Mouse (Mus musculus) hindbrain, embryonic 10.5 days (tissue): ENCODE results near the gene Nbdy. TPM values are rescaled to one million over a fixed set of nuclear protein-coding genes. Genes with fewer than 3 reads are reported as not detected.

Experiments
- DNase-seq: peaks from one replicate; pipeline ENCODE4 v3.0.0-alpha.2; 2017; ENCODE audit warnings: low spot score
- H3K27ac ChIP-seq: fragments of 300-500 bp; sonication (generic); 2 replicates; pipeline ENCODE4 v1.5.1; 2016; ENCODE audit warnings: mild to moderate bottlenecking, moderate library complexity
- H3K27me3 ChIP-seq: fragments of 300-500 bp; sonication (generic); 2 replicates; pipeline ENCODE4 v1.6.1; 2016; ENCODE audit warnings: mild to moderate bottlenecking; ENCODE audit not compliant: poor library complexity, insufficient read depth, severe bottlenecking
- H3K36me3 ChIP-seq: fragments of 300-500 bp; sonication (generic); 2 replicates; pipeline ENCODE4 v1.6.1; 2016; ENCODE audit warnings: mild to moderate bottlenecking, moderate library complexity
- H3K4me1 ChIP-seq: fragments of 300-500 bp; sonication (generic); replicated peaks from 2 replicates; pipeline ENCODE4 v1.6.1; 2016; ENCODE audit warnings: mild to moderate bottlenecking
- H3K4me3 ChIP-seq: fragments of 300-500 bp; sonication (generic); 2 replicates; pipeline ENCODE4 v1.5.1; 2016; ENCODE audit warnings: mild to moderate bottlenecking, moderate library complexity
- H3K9me3 ChIP-seq: fragments of 300-500 bp; sonication (generic); 2 replicates; pipeline ENCODE4 v1.6.1; 2016; ENCODE audit warnings: mild to moderate bottlenecking, moderate library complexity
- WGBS: fragments of 180-500 bp; shearing (Covaris S2); methylation state at CpG from one replicate; pipeline ENCODE4 v1.1.7; 2016; 5-methylcytosine and 5-hydroxymethylcytosine counted together
- polyA plus RNA-seq: library from polyadenylated mRNA; unstranded; fragments of >200 nt; fragmentation: Nextera tagmentation; extraction: Ambion mirVana; gene quantifications from 2 replicates; pipeline ENCODE4 v1.2.1, GENCODE M21; 2016

The Nbdy gene
- 72.1 and 72.3 TPM in 2 replicates for polyA plus RNA-seq

DNA sequence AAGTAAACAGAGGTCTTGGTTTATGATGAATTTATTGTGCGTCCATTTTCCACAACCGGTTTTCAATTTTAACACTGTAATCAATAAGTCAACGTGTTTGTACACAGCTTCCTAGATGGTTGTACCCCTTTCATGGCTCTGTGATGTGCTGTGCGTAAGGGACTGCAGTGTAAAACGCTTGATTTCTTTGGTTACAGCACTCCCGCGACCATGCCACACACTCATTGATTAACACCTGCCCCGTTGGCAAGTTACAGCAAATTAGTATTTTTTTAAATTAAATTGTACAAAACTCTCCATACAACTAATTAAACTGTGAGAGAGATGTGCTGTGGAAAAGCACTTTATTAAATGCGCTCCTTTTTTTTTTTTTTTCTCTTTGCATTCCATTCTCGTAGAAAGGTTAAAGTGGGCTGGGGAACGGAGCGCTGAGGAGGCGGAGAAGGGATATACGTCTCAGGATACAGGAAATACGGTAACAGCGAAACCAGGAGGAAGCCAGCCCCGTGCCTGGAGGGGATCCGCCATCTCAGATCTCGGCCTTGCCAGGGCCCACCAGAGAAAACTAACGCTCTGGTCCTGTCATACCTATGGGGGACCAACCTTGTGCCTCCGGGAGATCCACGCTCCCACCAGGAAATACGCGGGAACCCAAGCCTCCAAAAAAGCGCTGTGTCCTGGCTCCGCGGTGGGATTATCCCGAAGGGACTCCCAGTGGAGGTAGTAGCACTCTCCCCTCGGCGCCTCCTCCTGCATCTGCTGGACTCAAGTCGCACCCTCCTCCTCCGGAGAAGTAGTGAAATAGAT is at the start of gene Nbdy:
Gene Nbdy, plus strand, starts transcription at position 481 of the 807 bp plus-strand sequence.
- H3K4me1 ChIP-seq = 0 out of 2 replicates have a peak, but pooled peaks cover 4% of the 10 kb centered on the region
- H3K27ac ChIP-seq = peak within 1 kb of the TSS; percentile 90
- no peaks in the 10 kb centered on the region for H3K27me3 ChIP-seq
- peak; percentile 63 for DNase-seq
- WGBS = 13% methylated on average over 32 of the region's 32 CpGs
- H3K9me3 ChIP-seq = no peaks in the 10 kb centered on the region
- H3K4me3 ChIP-seq = peak within 1 kb of the TSS; percentile 59
- H3K36me3 ChIP-seq = peaks cover 6% of the 10 kb centered on the region; the same call in 1 of the 2 replicates

DNA sequence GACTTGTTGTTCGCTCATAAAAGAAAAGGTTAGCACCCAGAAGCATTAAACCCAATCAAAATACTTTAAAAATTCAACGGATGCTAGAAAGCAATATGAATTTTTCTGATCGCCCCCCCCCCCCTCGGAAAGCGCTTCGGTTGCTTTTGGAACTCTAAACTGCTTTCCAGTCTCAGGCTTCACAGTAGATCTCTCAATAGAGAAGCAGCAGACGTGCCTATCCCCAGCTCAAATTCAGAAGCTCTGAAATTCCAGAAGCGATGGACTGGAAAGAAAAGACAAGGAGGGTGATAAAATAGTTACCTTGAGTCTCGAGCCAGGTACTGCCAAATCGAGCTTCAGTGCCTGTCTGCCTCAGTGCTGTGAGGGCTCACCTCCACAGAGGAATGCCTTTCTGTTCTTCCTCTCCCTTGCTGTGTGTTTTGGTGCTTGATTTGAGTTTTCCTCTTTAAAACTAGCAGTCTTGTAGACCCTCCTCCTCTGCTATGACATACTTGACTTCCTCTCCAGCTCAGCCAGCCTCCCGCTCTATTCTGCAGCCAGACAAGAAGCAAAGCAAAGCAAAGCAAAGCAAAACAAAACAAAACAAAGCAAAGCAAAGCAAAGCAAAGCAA is 27.5 kb upstream of the Nbdy start, which contains the start of gene Kctd12b:
Gene Kctd12b, minus strand, starts transcription at position 610 of the 614 bp plus-strand sequence.
- 26% methylated on average over 11 of the region's 11 CpGs for WGBS
- peak; percentile 20 for DNase-seq
- Histone ChIP-seq H3K36me3 (no peaks in the 10 kb centered on the region), H3K4me3 (peak within 1 kb of the TSS; percentile 42), H3K27ac (peak within 1 kb of the TSS; percentile 75), H3K27me3 (no peaks in the 10 kb centered on the region), H3K4me1 (peaks cover 11% of the 10 kb centered on the region; the same call in 1 of the 2 replicates), H3K9me3 (no peaks in the 10 kb centered on the region)

DNA sequence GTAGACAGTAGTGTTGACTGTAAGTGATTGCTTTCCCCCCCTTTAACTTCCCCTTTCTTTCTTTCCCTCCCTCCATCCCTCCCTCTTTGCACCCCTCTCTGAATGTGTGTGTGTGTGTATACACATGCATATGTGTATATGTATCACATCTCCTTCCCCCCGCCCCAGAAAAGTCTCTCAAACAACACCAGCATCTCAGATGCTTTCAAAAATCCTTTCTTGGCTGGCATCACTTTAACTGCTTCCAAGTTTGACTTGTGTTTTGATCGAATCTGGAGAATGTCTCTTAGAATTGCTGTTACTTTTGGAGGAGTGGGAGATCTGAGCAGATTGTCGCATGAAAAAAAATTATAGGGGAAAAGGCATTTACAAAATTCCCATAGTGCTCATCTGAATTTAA is 22.9 kb upstream of the Nbdy start:
- Histone ChIP-seq H3K27ac (no peak overlapping the region), H3K4me1 (0 out of 2 replicates have a peak, but pooled peaks cover 4% of the 10 kb centered on the region), H3K36me3 (no peaks in the 10 kb centered on the region), H3K9me3 (no peaks in the 10 kb centered on the region), H3K4me3 (no peak overlapping the region), H3K27me3 (no peaks in the 10 kb centered on the region)
- WGBS = 83% methylated on average over 3 of the region's 3 CpGs
- DNase-seq = no peak

DNA sequence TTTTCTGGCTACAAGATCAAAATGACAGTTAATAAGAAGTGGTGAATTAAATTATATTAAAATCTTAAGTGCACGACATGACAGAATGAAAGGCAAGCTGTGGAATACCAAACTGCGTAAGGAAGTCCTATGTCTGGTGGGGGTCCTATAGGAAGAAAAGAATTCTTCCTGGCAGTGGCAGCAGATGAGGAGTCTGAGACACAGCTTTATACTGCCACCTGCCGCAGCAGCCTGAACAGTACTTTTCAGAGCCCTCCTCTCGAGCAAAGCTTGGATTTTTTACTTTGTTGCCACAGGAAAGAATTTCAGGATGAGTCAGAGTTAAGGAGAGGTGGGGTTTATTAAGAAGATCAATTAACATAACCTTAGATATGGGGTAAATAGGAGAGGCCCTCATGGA is 15.7 kb upstream of the Nbdy start:
- H3K27ac ChIP-seq = no peak overlapping the region
- H3K4me1 ChIP-seq = no peaks in the 10 kb centered on the region
- no peaks in the 10 kb centered on the region for H3K9me3 ChIP-seq
- H3K4me3 ChIP-seq = no peak overlapping the region
- 34% methylated on average over 4 of the region's 4 CpGs for WGBS
- no peaks in the 10 kb centered on the region for H3K36me3 ChIP-seq
- DNase-seq = peak; percentile 4
- H3K27me3 ChIP-seq = no peaks in the 10 kb centered on the region

DNA sequence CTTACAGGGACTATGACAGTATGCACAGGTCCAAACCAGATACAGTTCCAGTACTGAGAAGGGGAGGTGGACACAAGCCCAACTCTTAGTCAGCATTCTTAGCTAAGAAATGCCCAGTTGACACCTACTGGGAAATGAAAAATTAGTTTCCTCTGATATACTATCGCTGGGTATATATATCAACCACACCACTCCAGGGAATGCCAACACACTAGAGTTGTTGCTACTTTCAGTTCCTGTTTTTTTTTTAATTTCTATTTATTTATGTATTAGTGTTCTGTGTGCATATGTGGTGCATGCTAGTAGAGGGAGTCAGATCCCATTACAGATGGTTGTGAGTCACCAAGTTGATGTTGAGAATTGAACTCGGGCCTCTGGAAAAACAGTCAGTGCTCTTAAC is 6.7 kb upstream of the Nbdy start:
- no peaks in the 10 kb centered on the region for H3K36me3 ChIP-seq
- no peaks in the 10 kb centered on the region for H3K27me3 ChIP-seq
- H3K9me3 ChIP-seq = no peaks in the 10 kb centered on the region
- H3K4me3 ChIP-seq = no peak overlapping the region
- no peak overlapping the region for H3K27ac ChIP-seq
- 83% methylated on average over 2 of the region's 2 CpGs for WGBS
- DNase-seq = no peak
- no peaks in the 10 kb centered on the region for H3K4me1 ChIP-seq

DNA sequence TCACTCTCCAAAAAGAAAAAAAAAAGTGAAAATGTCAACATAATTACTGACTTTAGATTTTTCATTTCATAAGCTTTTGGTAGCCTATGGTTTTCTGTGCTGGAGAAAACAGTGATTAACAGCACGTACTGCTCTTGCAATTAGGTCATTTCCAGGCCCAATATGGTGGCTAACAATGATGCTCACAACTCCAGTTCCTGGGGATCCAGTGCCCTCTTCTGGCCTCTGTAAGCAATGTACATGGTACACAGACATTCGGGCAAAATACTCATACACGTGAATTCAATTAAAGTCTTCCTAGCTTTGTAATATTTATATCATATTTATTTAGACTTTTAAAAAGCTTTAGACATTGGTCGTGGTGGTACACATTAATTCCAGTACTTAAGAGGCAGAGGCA is 3.8 kb upstream of the Nbdy start:
- Histone ChIP-seq H3K4me3 (no peak overlapping the region), H3K9me3 (no peaks in the 10 kb centered on the region), H3K36me3 (no peaks in the 10 kb centered on the region), H3K4me1 (no peaks in the 10 kb centered on the region), H3K27me3 (no peaks in the 10 kb centered on the region), H3K27ac (no peak overlapping the region)
- DNase-seq = no peak
- WGBS = 40% methylated on average over 4 of the region's 4 CpGs

DNA sequence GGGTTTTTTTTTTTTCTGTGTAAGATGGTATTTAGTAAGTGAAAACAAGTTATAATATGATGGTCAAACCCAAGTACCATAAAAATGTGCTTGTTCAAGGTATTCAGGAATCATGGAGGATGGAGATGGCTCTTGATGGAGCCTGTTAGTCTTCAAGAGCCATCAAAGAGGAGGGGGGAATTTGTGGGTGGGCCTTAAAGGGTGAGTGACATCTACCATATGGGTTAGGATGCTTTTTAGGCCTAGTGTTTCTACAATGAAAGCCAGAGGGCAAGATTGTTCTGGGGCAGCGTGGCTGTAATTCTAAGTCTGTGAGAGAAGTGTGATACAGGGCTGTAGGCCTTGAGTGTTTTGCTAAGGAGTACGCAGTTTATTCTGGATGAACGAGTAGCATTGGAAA is 1.0 kb downstream of the Nbdy start:
- 31% methylated on average over 3 of the region's 3 CpGs for WGBS
- H3K9me3 ChIP-seq = no peaks in the 10 kb centered on the region
- H3K36me3 ChIP-seq = peaks cover 9% of the 10 kb centered on the region
- peak; percentile 20 for DNase-seq
- H3K27me3 ChIP-seq = no peaks in the 10 kb centered on the region
- peak overlapping the region; percentile 59 for H3K4me3 ChIP-seq
- peak overlapping the region; percentile 90 for H3K27ac ChIP-seq
- 0 out of 2 replicates have a peak, but pooled peaks cover 4% of the 10 kb centered on the region for H3K4me1 ChIP-seq

DNA sequence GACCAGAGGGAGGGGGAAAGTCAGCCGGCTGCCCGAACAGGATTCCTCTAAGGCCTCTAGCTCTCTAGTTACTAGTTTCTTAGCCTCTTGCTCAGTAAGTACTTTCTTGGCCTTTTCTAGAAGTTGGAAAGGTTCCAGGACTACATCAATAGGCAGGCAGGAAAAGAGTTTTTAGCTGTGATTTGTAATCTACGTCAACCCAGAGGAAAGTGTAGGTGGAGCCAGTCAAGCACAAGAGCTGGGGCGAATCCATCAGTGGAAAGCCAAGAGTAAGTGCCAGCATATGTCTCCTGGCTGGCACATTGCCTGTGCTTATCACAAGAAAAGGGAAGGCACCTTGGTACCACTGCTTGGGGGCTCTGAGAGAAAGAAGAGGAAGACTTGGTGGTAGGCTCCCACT is 12.3 kb downstream of the Nbdy start:
- Histone ChIP-seq H3K27me3 (no peaks in the 10 kb centered on the region), H3K4me1 (no peaks in the 10 kb centered on the region), H3K27ac (no peak overlapping the region), H3K9me3 (no peaks in the 10 kb centered on the region), H3K36me3 (peaks cover 42% of the 10 kb centered on the region), H3K4me3 (no peak overlapping the region)
- WGBS = 90% methylated on average over 4 of the region's 4 CpGs
- no peak for DNase-seq

DNA sequence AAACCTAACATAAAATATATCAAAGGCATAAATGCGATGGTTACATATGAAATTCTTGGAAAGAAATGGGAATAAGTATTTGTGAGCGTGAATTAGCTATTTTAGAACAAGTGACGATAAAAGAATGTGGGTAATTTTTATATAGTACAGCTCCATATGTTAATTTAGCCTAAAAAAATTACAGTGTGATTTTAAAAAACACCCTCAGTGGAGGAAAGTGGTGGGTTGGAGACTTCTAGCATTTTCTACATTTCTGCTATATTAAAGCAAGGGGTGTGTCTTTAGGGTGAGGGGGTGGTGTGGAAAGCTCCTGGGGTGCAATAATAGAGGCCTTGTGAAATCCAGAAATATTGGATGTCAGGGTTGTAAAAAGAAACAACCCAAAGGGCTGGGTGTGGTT is 19.1 kb downstream of the Nbdy start:
- no peak for DNase-seq
- H3K27me3 ChIP-seq = no peaks in the 10 kb centered on the region
- WGBS = 83% methylated on average over 3 of the region's 3 CpGs
- H3K4me1 ChIP-seq = no peaks in the 10 kb centered on the region
- H3K9me3 ChIP-seq = no peaks in the 10 kb centered on the region
- no peak overlapping the region for H3K4me3 ChIP-seq
- 0 out of 2 replicates have a peak, but pooled peaks cover 3% of the 10 kb centered on the region for H3K36me3 ChIP-seq
- no peak overlapping the region for H3K27ac ChIP-seq

DNA sequence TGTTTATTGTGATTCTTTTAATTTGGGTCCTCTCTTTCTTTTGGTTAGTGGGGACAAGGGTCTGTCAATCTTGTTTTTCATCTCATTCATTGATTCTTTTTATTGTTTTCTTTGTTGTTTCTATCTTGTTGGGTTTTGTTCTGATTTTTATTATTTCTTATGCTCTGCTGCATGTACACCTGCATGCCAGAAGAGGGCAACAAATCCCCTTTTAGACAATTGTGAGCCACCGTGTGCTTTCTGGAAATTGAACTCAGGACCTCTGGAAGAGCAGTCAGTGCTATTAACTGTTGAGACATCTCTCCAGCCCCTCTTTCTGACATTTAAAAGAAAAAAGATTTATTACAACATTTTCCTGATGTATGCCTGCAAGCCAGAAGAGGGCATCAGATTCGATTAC is 25.8 kb downstream of the Nbdy start:
- Histone ChIP-seq H3K36me3 (no peaks in the 10 kb centered on the region), H3K27me3 (no peaks in the 10 kb centered on the region), H3K4me3 (no peak overlapping the region), H3K27ac (no peak overlapping the region), H3K9me3 (no peaks in the 10 kb centered on the region), H3K4me1 (no peaks in the 10 kb centered on the region)
- 48% methylated on average over 2 of the region's 2 CpGs for WGBS
- DNase-seq = no peak

Other genes starting within 250 kb of the Nbdy start
- 35.4 and 38.4 TPM in 2 replicates for gene Ubqln2, start 225.4 kb upstream of the Nbdy start, polyA plus RNA-seq
- 0.26 TPM in 1 of 2 replicates, not detected in the other for gene Cypt3, start 165.0 kb upstream of the Nbdy start, polyA plus RNA-seq
- 2.6 and 4.6 TPM in 2 replicates for gene Kctd12b, start 27.2 kb upstream of the Nbdy start, polyA plus RNA-seq
- gene Spin2c, start 108.6 kb downstream of the Nbdy start, polyA plus RNA-seq = 19.7 and 19.9 TPM in 2 replicates